Mouse (Mus musculus) thymus, postnatal 14 days (tissue): ENCODE data around the gene Kcnk1.
A peak's percentile ranks its signal among the peaks of the same experiment; 100 is the strongest.

Source experiments
- DNase-seq: peaks from one replicate; pipeline ENCODE4 v3.0.0; 2021

Gene Kcnk1

GRCm38 (mm10) chr8:125995101-125995986 lies at the start of gene Kcnk1:
TSS of gene Kcnk1 (plus strand) at chr8:125995170.
- DNase-seq, result no peak

DNA sequence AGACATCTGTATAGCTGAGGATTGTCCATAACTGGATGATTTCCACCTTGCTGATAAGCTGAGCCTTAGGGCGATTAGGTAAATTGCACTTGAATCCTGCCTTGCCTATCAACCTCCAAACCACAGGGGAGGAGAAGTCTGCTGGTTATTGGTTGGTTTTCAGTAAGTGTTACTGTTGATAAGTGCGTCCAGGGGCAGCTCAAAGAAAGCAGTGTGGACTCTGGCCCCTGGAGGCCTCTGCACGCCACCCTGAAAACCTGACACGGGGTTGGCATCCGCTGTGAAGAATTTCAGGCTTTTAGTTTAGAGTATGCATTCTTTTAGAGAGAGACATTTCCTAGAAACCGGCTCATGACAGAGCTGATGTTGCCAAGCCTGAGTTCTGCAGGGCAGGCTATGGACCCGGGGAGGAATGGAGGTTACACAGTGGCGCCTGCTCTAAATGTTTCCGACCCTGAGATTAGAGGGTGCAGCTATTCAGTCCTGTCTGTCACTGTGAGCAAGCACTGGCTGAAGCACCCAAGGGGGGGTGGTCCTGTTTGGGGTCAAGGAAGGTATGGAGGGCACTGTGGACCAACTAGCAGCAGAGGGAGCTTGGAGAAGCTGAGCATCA lies 46.2 kb upstream of the Kcnk1 start:
- no peak for DNase-seq

DNA sequence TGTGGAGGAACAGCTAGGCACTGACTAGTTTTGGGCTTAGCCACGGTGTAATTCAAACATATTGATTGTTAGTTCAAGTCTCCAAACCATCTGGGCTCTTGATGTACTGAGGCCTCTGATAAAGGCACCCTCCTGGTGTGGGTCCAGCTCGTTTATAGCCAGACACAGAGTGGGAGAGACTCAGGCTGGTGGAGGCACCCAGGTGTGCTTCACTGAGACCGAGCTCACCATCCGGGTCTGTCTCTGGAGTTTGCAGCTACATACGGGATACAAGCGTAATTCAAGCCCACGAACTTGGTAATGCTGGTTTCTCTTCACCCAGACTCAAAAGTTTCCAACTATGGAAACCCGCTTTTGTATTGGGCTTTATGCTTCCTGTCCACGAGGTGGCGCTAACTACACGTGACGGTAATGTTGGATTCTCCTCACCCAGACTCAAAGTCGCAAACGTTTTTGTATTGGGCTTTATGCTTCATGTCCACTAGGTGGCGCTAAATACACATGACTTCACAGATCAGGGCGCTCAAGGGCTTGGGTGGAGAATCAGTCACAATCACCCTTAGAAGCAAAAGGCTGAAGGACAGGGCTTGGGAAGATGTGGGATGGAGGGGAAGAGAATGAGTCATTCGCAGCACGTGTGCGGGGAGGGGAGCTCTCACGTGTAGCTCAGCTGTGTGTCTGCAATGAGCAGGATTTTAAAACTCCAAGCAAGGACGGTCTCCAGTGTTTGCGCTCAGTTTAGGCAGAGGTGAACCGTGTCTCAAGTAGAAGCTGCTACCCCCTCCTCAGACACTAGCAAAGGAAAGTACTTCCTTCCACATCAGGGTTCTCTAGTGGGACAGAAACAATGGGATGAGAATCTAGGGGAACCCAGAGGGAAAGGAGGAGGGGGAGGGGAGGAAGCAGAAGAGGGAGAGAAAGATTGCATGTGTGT lies 44.7 kb upstream of the Kcnk1 start:
- DNase-seq, result peak; percentile 77

DNA sequence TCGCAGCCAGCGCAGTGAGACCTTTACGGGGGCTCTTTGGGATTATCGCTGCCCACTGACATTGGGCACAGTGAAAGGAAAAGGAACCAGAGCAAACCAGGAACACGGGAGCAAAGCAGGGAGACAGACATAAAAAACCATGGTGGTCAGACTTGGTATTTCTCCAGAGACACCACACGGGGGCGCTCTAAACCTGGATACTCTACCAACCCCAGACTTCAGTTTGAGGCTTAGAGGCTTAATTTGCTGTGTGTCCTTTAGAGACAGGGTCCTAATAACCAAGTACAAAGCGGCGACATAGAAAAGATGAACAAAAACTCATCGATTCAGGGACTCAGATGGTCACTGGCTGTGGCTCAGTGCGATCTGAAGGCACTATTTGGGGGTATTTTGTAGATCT lies 39.3 kb upstream of the Kcnk1 start:
- DNase-seq, result no peak

DNA sequence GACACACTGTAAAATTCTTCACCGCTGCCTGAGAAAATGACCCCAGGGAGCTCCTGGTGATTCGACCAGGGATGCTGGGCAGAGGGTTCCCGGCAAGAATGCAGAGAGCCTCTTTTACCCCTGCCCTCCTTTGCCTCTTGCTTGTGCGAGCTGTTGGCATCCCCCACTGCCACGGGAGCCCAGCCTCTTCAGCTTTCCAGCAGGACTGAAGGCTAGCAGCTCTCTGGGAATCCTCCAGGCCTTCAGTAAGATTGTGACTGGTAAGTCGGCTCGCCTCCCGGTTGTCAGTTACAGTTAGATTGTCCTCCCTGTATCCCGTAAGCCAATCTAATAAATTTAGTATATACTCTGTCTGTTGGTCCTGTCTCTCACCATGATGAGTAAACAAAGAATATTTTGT lies 38.2 kb upstream of the Kcnk1 start:
- no peak for DNase-seq

DNA sequence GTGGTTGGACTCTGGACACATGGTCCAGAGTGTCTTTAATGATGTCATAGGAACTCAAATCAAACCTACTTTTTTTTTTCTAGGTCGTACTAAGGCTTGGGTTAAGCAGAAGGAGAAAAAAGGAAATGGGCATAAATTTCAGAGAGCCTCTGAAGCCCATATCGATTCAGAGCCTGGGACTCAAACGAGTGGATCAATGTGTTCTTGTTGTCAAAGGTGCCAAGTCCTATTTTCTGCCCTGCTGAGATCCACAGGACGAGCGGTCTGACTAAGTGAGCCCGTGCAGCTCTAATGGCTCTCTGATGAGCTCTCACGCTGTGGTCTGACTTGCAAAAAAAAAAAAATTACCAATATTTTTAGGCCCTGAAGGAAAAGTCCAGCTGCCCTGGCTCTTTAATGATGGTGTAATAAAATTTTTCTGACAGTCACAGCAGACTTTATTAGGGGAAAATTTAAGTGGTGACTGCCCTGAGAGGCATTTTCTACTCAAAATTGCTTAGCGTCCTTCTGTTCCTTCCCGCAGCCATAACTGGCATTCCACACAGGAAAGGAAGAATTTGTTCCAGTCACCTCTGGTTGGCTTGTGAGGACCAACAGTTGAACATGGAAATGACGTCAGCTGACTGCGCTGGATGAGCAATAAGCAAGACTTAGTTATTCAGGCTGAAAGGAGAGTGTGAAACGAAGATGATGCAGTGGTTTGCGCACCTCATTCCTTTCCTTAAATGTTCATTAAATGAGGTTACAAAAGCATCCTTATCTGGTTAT lies 37.6 kb upstream of the Kcnk1 start:
- DNase-seq, result no peak

- DNase-seq, result no peak
Measured at GRCm38 (mm10) chr8:125957994-125958368, 37.0 kb upstream of the Kcnk1 start.

- no peak for DNase-seq
Measured at GRCm38 (mm10) chr8:125959363-125959771, 35.6 kb upstream of the Kcnk1 start.

GRCm38 (mm10) chr8:125960037-125960436 lies 34.9 kb upstream of the Kcnk1 start:
- no peak for DNase-seq

DNA sequence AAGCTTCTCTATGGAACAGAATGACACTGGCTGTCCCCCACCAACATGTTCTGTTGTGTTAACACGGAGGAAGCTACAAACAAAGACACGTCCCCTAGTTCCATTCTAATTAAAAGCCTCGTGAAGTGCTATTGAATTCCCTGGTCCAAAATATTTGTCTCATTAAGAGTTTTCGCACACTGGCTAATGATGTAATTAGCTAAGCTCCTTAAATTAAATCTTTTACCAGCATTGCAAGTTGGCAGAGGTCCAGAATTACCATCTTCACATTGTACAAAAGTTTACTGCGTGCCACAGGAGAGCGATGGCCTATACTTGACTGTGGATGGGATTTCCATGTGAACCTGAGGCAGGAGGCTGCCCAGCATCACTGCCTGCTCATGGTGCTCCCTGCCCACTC lies 33.2 kb upstream of the Kcnk1 start:
- no peak for DNase-seq

- no peak for DNase-seq
Measured at GRCm38 (mm10) chr8:125963807-125964211, 31.2 kb upstream of the Kcnk1 start.

- no peak for DNase-seq
Measured at GRCm38 (mm10) chr8:125971336-125971735, 23.6 kb upstream of the Kcnk1 start.

- DNase-seq, result no peak
Measured at GRCm38 (mm10) chr8:125975981-125976380, 19.0 kb upstream of the Kcnk1 start.

GRCm38 (mm10) chr8:125980826-125981225 lies 14.1 kb upstream of the Kcnk1 start:
- no peak for DNase-seq

DNA sequence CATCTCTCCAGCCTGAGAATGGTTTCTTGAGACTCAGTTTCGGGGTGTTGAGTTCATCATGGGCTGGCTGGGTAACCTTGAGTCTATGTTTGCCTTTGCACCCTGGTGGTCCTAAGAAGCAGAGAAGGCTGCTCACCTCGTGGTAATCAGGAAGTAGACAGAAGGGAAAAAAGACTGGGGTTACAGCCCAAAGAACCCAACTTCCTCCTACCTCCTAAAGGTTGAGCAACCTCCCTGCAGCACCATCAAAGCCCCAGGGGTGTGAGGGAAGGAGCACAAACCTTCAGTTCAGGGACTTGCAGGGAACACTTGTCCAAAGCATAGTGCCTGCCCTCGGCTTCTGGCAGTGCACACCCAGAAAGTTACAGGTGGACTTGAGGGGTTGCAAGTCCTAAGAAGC lies 11.5 kb upstream of the Kcnk1 start:
- DNase-seq, result no peak

GRCm38 (mm10) chr8:125984140-125984539 lies 10.8 kb upstream of the Kcnk1 start:
- no peak for DNase-seq

- no peak for DNase-seq
Measured at GRCm38 (mm10) chr8:125985364-125985763, 9.6 kb upstream of the Kcnk1 start.

DNA sequence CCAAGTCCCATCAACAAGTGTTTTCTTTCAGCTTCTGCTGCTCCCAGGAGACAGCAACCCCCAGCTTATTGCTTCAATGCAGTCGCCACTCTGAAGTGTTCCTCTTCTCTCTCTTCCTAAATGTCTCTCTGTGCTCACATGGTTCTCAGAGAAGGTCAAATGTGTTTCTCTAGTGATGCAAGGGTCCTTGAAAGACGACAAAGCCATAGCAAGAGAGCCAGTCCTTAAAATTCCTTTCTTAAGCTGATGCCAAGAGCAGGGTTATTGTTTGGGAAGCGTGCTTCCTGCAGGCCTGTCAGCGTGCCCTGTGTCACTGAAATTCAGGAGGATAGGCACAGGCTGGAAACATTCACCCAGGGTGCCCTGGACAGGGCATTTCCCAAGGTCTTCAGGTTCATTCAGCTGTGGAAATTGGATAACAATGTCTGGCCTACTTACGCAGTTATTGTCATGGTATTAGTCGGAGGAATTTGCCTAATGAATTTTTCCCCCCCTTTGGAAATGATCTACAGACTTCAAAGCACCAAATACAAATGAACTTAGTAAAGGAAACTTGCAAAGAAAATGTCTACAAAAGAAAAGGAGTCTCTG lies 7.9 kb upstream of the Kcnk1 start:
- DNase-seq, result no peak

DNA sequence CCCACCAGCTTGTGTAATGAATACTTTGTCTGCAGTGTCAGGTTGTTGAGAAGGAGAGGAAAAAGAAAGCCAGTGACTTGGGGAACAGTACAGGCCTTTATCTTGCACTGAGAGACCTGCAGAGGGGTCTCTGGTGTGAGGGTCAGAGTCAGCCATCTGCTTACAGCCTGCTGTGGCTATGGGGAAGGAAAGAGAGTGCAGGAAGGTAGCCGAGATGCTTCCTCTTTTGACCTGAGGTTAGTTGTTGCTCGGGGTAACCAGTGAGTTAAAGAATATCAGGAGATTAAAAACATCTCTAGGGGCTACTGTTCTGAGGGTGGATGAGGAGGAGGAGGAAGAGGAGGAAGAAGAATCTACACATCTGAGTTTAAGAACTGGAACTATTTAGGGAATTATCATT lies 7.0 kb upstream of the Kcnk1 start:
- DNase-seq, result no peak

DNA sequence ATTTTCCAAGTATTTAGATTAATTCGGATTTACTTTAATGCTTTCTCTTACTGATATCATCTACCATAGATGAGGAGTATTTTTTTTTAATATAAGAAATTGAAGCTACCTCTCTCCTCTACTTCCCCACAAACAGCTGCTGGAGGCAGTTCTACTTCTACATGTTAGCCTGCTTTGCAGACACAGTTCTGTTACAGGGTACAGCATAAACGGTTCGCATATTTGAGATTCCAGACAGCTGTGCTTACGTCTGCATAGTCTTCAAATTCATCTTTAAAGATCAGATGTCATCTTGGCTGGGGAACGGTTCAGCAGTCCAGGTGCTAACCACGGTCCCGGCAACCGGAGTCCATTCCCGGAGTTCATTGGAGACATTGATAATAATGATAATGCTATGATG lies 1.3 kb upstream of the Kcnk1 start:
- DNase-seq, result no peak

- DNase-seq, result no peak
Measured at GRCm38 (mm10) chr8:125996031-125996839, 1.3 kb downstream of the Kcnk1 start.
